Mouse (Mus musculus) liver, adult (tissue): ENCODE results near the gene Tpo.

Experiments
- GATA4 ChIP-seq: IDR thresholded peaks from 2 replicates; pipeline ENCODE4 v1.6.1; 2014; ENCODE audit warnings: mild to moderate bottlenecking, low read length; ENCODE audit not compliant: insufficient replicate concordance

Gene Tpo

GRCm38 (mm10) chr12:30132524-30132923, at the start of gene Tpo:
Gene Tpo, minus strand, starts transcription at chr12:30132624.
- TF ChIP-seq GATA4 = no peak

- TF ChIP-seq GATA4 = no peak
Measured at GRCm38 (mm10) chr12:30181721-30182120, 49.3 kb upstream of the Tpo start.

GRCm38 (mm10) chr12:30179623-30180022, 47.2 kb upstream of the Tpo start:
- no peak for TF ChIP-seq GATA4

- TF ChIP-seq GATA4 = no peak
Measured at GRCm38 (mm10) chr12:30177966-30178365, 45.5 kb upstream of the Tpo start.

GRCm38 (mm10) chr12:30177529-30177928, 45.1 kb upstream of the Tpo start:
- no peak for TF ChIP-seq GATA4

GRCm38 (mm10) chr12:30168491-30168890, 36.1 kb upstream of the Tpo start:
- TF ChIP-seq GATA4 = no peak

- TF ChIP-seq GATA4 = no peak
Measured at GRCm38 (mm10) chr12:30164538-30164937, 32.1 kb upstream of the Tpo start.

GRCm38 (mm10) chr12:30164005-30164404, 31.6 kb upstream of the Tpo start:
- TF ChIP-seq GATA4 = no peak

- no peak for TF ChIP-seq GATA4
Measured at GRCm38 (mm10) chr12:30161731-30162406, 29.4 kb upstream of the Tpo start.

- TF ChIP-seq GATA4 = no peak
Measured at GRCm38 (mm10) chr12:30160475-30160874, 28.1 kb upstream of the Tpo start.

- TF ChIP-seq GATA4 = no peak
Measured at GRCm38 (mm10) chr12:30159788-30160187, 27.4 kb upstream of the Tpo start.

GRCm38 (mm10) chr12:30154079-30154673, 21.8 kb upstream of the Tpo start:
- no peak for TF ChIP-seq GATA4

GRCm38 (mm10) chr12:30142085-30142484, 9.7 kb upstream of the Tpo start:
- TF ChIP-seq GATA4 = no peak

- no peak for TF ChIP-seq GATA4
Measured at GRCm38 (mm10) chr12:30129411-30129716, 3.1 kb downstream of the Tpo start.

GRCm38 (mm10) chr12:30128561-30129410, 3.6 kb downstream of the Tpo start:
- no peak for TF ChIP-seq GATA4

- TF ChIP-seq GATA4 = no peak
Measured at GRCm38 (mm10) chr12:30122347-30122746, 10.1 kb downstream of the Tpo start.
